Mouse (Mus musculus) embryonic fibroblast, embryonic 13.5 days (primary cell): ENCODE data around the gene Rad51b.

Source experiments
- CTCF ChIP-seq: IDR thresholded peaks from 2 replicates; pipeline ENCODE4 v1.5.1; 2011; ENCODE audit warnings: mild to moderate bottlenecking, control low read depth, low read length, moderate library complexity, borderline replicate concordance; ENCODE audit not compliant: insufficient read depth
- POLR2A ChIP-seq: IDR thresholded peaks from 2 replicates; pipeline ENCODE4 v1.6.1; 2011; ENCODE audit warnings: low read depth, mild to moderate bottlenecking, control low read depth, low read length, moderate library complexity

DNA sequence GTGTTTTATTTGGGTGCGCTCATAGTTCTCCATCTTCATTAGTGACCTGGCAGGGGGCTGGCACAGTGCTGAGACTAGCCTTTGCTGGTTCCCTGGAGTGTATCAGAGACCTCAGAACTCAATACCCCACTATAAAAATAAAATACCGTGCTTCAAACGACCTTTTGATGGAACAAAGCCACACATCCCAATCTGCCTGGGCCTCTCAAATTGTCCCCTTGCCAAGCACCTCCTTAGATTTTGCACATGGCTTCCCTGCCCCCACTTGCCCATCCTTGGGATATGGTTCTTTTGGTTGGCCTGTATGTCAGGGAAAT, 158.7 kb downstream of the Rad51b start:
- no peak for TF ChIP-seq POLR2A
- no peak for TF ChIP-seq CTCF
